Mouse (Mus musculus): ENCODE results near the gene BC049352. TPM values are rescaled to one million over a fixed set of nuclear protein-coding genes. Genes with fewer than 3 reads are reported as not detected.

The BC049352 gene
- 0.10 TPM in 1 of 2 replicates, not detected in the other for polyA plus RNA-seq (2015; fragmentation: Nextera tagmentation; extraction: Ambion mirVana)

DNA sequence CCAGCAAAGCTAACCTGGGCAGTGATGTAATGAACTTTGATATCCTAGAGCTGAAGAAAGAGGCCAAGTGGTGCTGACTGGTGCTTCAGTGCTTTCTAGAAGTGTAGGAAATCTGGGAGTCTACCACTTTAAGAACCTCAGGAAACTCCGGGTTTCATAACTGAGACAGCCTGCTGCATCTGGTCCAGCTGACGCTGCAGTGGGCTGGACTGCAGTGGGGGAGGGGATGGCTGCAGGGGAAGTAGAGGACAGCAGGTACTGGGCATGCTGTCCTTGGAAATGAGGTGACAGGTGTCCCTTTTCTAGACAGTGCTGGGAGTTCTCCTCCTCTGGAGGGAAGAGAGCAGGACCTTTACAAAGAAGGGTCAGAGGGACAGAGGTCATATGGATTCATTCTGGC, at the start of gene BC049352:
BC049352 (plus strand) TSS at position 238 of the 400 bp plus-strand sequence.
- H3K4me2 ChIP-seq: no peak within 1 kb of the TSS
- no peaks in the 10 kb centered on the region for H3K4me1 ChIP-seq
- 44% methylated on average over 2 of the region's 2 CpGs for WGBS
- no peaks in the 10 kb centered on the region for H3K27me3 ChIP-seq
- no peaks in the 10 kb centered on the region for H3K9me3 ChIP-seq (replicated peaks)
- no peak for ATAC-seq
- no peak within 1 kb of the TSS for H3K27ac ChIP-seq
- no peaks in the 10 kb centered on the region for H3K36me3 ChIP-seq (ENCODE audit: poor library complexity, severe bottlenecking)
- no peak within 1 kb of the TSS for H3K9ac ChIP-seq
- no peak within 1 kb of the TSS for H3K4me3 ChIP-seq

DNA sequence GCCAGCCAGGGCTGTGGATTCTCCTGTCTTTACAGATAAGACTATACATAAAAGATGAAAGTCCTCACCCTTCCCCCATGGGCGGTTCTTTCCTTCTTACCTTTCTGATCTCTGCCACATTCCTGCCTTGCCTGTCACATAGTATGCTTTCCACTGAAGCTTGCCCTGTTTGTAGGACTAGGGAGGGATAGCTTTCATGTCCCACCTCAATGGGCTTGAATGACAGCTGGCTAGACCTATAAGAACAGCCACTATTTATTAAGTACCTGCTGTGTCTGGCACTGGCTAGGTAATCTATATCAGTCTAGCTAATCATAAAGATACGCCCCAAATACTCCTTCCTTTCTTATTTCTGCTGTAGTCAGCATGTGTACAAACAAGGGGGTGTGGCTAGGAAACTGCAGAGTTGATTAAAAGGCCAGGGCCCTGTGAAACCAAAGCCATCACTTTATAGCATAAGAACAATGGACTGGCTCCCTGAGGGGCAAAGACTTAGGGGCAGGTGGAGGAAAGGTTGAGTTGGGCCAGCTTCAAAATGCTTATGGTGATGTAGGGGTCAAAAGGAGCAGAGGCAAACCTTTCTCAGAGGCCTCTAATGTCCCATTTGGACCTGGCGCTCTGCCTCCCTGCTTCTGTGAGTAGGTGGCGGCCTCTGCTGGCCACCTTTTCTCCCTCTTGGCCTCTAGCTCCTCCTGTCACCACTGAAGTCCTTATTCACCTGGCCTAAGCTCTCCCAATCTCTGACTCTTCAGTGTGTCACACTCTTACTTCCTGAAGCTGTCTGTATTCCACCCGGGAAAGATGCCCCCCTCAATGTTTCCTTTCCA, 48.1 kb upstream of the BC049352 start:
- WGBS: 26% methylated on average over 5 of the region's 5 CpGs

DNA sequence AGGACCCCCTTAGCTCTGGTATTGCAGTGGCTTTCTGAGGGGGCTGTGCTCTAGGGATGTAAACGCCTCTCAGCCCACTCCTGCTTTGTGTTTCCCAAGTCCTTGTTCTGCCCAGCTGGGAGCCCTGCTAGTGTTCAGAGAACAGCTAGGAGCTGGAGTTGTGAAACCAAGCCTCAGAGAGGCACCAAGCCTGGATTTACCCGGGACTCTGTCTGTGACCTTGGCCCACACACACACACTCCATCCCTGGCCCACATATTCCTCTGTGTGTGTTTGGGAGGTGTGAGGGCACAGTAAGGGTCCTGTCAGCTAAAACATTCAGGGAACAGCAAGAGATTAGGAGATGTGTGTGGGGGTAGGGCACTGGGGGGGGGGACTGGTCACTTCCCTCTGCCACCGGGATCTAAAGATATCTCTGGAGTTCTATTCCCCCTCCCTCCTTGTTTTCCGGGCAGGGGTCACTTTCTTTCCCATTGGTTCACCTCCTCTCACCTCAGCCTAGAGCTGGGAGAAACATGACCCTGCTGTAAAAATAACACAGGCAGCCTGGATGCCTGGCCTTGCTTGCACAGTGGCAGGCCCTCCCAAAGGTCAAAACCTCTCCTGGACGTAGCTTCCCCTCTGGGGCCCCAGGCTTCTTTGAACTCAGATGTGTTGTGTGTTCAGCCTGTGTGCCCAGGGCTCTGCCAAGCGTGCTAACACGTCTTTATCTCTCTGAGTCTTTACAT, 45.2 kb upstream of the BC049352 start:
- Histone ChIP-seq H3K9ac (no peak overlapping the region), H3K9me3 (replicated peaks) (no peaks in the 10 kb centered on the region), H3K27me3 (peaks cover 86% of the 10 kb centered on the region), H3K36me3 (ENCODE audit: poor library complexity, severe bottlenecking) (no peaks in the 10 kb centered on the region), H3K4me2 (no peak overlapping the region), H3K4me3 (no peak overlapping the region), H3K27ac (no peak overlapping the region), H3K4me1 (peaks cover 29% of the 10 kb centered on the region)
- no peak for ATAC-seq
- 18% methylated on average over 7 of the region's 7 CpGs for WGBS

More for the DNA sequence above, 48.1 kb upstream of the BC049352 start:
- Histone ChIP-seq H3K36me3 (ENCODE audit: poor library complexity, severe bottlenecking) (no peaks in the 10 kb centered on the region), H3K27me3 (peaks cover 70% of the 10 kb centered on the region), H3K4me2 (no peak overlapping the region), H3K4me3 (no peak overlapping the region), H3K9me3 (replicated peaks) (no peaks in the 10 kb centered on the region), H3K4me1 (peaks cover 14% of the 10 kb centered on the region), H3K27ac (no peak overlapping the region), H3K9ac (no peak overlapping the region)
- ATAC-seq: no peak

DNA sequence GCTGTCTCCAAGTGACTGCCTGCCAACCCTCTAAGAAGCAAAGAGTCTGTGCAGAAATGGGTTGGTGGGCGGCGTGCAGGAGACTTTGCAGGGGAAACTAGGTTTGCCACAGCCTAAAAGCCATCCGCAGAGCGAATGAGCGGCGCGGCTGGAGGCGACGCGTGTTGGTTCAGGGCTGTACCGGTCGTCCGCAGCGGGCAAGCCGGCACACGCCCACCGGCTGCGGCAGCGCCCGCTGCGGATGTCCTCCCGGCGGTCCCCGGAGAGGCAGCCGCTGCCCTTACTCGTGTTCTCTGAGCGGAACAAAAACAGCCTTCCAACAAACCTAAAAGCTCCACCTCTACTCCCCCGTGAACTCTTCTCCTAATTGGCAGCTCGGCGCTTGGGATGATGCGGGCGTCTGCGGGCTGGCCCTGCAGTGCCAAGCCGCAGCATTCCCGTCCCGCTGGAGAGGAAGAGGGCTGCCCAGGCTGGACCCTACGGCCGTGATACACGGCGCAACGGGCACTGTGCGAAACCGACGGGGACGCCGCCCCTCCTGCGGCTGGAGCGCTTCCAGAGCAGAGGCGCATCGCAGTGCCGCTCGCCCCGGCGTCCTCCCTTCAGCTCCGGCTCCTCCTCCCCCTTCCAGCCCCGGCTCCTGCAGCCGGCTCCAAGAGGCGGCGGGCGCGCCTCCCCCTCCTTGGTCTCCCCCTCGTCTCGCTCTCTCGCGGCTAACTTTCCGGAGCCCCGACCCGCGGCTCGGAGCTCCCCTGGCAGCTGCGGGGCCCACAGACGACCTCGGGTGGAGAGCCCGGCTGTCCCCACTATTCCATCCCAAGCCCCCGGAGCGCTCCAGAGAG, 43.4 kb upstream of the BC049352 start, which contains the start of gene Scn4b:
Scn4b (plus strand) TSS at position 205 of the 842 bp plus-strand sequence.
- H3K27ac ChIP-seq: no peak within 1 kb of the TSS
- H3K4me1 ChIP-seq: peaks cover 30% of the 10 kb centered on the region
- H3K9ac ChIP-seq: peak within 1 kb of the TSS; percentile 59
- peaks cover 93% of the 10 kb centered on the region for H3K27me3 ChIP-seq
- no peaks in the 10 kb centered on the region for H3K36me3 ChIP-seq (ENCODE audit: poor library complexity, severe bottlenecking)
- ATAC-seq: peak; percentile 67; the same call in 1 of the 2 replicates
- H3K4me2 ChIP-seq: peak within 1 kb of the TSS; percentile 86
- peak within 1 kb of the TSS; percentile 50 for H3K4me3 ChIP-seq
- under 1% methylated on average over 76 of the region's 76 CpGs for WGBS
- no peaks in the 10 kb centered on the region for H3K9me3 ChIP-seq (replicated peaks)

DNA sequence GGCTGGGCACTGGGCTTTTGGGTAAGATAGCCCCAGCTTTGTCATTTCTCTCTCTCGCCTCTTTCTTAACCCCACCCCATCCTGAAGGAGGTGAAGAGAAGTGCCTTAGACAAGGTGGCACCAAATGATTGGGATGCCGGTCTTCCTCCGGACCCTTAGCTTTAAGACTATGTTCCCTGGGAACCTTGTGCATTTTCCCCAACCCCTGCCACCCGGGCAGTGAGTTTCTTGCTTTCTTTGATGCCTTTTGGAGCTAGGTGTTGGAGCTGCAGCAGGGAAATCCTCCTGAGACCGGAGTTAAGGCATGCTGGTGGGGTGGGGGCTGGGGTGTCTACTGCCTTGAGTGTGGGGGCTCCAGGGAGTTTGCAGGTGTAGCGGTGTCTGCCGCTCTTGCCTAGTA, 42.7 kb upstream of the BC049352 start:
- WGBS: under 1% methylated on average over 7 of the region's 7 CpGs
- no peak for ATAC-seq
- H3K4me3 ChIP-seq: peak overlapping the region; percentile 50

DNA sequence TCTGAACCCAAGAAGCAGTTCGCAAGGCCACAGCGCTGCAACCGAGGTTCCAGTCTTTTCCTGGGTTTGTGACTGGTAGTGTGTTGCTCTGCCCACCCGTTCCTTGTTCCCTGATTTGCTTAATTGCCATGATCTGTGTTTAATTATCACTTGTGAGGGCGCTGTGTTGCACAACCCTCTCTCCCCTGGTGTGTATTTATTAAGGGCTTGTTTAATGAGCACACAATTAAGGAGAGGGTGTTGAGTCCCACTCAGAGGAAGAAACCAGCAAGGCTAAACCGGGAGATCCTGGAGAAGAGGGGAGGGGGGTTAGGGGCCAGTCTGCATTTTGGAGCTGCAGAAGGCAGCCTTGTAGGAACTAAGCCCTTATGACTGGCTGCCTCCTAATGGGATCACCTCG, 40.9 kb upstream of the BC049352 start:
- no peaks in the 10 kb centered on the region for H3K36me3 ChIP-seq (ENCODE audit: poor library complexity, severe bottlenecking)
- H3K9ac ChIP-seq: no peak overlapping the region
- no peak overlapping the region for H3K4me2 ChIP-seq
- H3K9me3 ChIP-seq (replicated peaks): no peaks in the 10 kb centered on the region
- no peak overlapping the region for H3K4me3 ChIP-seq
- H3K4me1 ChIP-seq: peaks cover 36% of the 10 kb centered on the region
- ATAC-seq: no peak
- peaks cover 94% of the 10 kb centered on the region for H3K27me3 ChIP-seq
- 20% methylated on average over 7 of the region's 7 CpGs for WGBS
- no peak overlapping the region for H3K27ac ChIP-seq

More for the DNA sequence above, 42.7 kb upstream of the BC049352 start:
- Histone ChIP-seq H3K27ac (no peak overlapping the region), H3K9ac (0 out of 2 replicates have a peak overlapping the region, but pooled peaks have one; percentile 59), H3K4me2 (peak overlapping the region; percentile 86), H3K4me1 (peaks cover 30% of the 10 kb centered on the region), H3K9me3 (replicated peaks) (no peaks in the 10 kb centered on the region), H3K36me3 (ENCODE audit: poor library complexity, severe bottlenecking) (no peaks in the 10 kb centered on the region), H3K27me3 (peaks cover 94% of the 10 kb centered on the region)

DNA sequence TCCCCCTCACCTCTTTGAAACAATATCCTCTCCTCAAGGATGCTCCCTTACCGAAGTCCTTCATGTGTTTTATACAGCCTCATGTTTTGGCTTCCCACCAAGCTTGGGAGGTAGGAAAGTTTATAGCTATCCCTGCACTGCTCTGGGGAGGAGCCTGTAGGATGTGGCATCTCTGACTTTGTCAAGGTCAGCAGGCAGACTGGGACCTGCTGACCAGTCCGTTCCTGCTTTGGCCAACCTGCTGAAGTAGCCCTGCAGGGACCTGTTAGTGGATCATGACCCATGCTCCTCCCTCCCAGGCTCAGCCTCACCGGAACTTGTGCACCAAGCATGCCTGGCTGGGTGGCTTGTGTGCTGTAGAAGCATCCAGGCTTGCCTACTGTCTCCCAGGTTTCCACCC, 39.1 kb upstream of the BC049352 start:
- Histone ChIP-seq H3K9me3 (replicated peaks) (no peaks in the 10 kb centered on the region), H3K4me3 (no peak overlapping the region), H3K36me3 (ENCODE audit: poor library complexity, severe bottlenecking) (no peaks in the 10 kb centered on the region), H3K4me1 (peaks cover 37% of the 10 kb centered on the region), H3K4me2 (no peak overlapping the region), H3K27ac (no peak overlapping the region), H3K27me3 (peaks cover 93% of the 10 kb centered on the region), H3K9ac (no peak overlapping the region)
- no peak for ATAC-seq
- 64% methylated on average over 3 of the region's 3 CpGs for WGBS

DNA sequence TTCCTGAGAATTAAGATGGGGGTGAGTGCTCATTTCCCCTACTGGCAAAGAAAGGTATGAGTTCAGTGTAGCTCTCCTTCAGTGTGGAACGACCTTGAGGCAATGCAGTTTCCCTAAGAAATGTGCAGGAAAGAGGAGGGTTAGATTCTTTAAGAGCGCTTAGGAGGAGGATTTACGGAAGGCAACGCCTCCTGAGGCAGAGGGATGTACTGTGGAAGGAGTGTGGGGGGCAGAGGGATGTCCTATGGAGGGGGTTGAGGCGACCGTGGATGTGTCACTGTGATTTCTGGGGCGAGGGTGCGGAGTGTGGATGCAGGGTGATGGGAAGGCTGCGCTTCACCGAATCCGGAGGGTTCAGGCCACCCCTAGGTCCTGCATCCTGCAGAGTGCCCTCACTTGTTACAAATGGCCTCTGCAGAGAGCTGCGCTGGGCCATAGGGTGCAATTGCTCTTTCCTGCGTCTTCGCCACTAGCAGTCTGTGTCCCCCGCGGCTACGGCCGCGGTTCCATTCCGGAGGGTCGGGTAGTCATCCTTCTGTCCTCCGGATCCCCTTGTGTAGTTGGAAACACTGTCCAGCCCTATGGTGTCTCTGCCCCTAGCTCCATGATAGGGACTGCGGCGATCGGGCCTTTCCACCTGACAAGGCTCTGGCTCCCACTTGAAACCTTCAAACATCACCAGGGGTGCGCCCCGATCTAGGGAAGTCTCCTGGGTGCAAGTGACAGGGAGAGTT, 36.1 kb upstream of the BC049352 start:
- Histone ChIP-seq H3K27ac (no peak overlapping the region), H3K4me2 (peak overlapping the region; percentile 67), H3K36me3 (ENCODE audit: poor library complexity, severe bottlenecking) (no peaks in the 10 kb centered on the region), H3K9me3 (replicated peaks) (no peaks in the 10 kb centered on the region), H3K9ac (peak overlapping the region; percentile 58), H3K4me1 (peaks cover 17% of the 10 kb centered on the region), H3K27me3 (peaks cover 77% of the 10 kb centered on the region), H3K4me3 (peak overlapping the region; percentile 32)
- 0 out of 2 replicates have a peak, but pooled peaks have one; percentile 8 for ATAC-seq
- WGBS: 4% methylated on average over 27 of the region's 27 CpGs

DNA sequence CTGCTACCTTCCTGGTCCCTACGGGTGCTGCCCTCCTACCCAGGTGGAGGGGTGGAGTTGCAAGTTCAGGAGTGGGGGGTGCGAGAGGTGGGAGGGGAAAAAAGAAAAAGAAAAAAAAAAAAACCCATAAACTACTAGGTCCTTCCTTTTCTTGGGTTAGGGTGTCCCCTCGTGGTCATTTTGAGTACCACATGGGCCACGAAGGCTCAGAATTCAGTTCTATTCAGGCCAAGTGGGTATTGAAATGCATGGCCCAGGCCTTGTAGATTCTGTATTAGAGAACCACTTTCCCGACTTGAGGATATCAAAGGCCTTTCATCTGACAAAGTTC, 35.6 kb upstream of the BC049352 start:
- Histone ChIP-seq H3K4me1 (peaks cover 12% of the 10 kb centered on the region), H3K27me3 (peaks cover 82% of the 10 kb centered on the region)

DNA sequence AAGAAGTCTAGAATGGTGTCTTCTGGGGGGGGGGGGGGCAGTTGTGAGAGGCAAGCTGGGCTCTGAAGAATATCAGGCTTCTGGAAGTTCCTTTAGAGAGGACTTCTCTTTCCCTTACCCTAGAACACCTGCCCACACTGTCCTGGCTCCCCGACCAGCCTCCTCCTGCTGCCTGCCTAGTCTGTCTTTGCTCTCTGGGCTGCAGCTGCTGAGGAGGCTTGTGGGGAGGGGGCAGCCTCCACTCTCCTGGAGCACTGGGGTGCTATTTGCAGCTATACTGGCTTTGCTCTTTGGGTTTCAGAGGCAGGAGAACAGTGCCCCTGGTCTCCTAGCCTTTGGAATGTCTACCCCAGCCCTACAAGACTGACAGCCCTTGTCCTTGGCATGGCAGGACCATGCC, 30.9 kb upstream of the BC049352 start:
- Histone ChIP-seq H3K4me1 (peaks cover 2% of the 10 kb centered on the region; the same call in 1 of the 2 replicates), H3K4me2 (no peak overlapping the region), H3K27me3 (peaks cover 38% of the 10 kb centered on the region), H3K27ac (no peak overlapping the region), H3K4me3 (no peak overlapping the region), H3K9ac (no peak overlapping the region), H3K36me3 (ENCODE audit: poor library complexity, severe bottlenecking) (no peaks in the 10 kb centered on the region), H3K9me3 (replicated peaks) (no peaks in the 10 kb centered on the region)
- 62% methylated on average over 1 of the region's 1 CpGs for WGBS
- no peak for ATAC-seq

More for the DNA sequence above, 35.6 kb upstream of the BC049352 start:
- 0% methylated on average over 5 of the region's 5 CpGs for WGBS
- Histone ChIP-seq H3K36me3 (ENCODE audit: poor library complexity, severe bottlenecking) (no peaks in the 10 kb centered on the region), H3K9me3 (replicated peaks) (no peaks in the 10 kb centered on the region), H3K9ac (peak overlapping the region; percentile 58), H3K4me2 (peak overlapping the region; percentile 67), H3K27ac (no peak overlapping the region), H3K4me3 (peak overlapping the region; percentile 32)
- ATAC-seq: no peak

DNA sequence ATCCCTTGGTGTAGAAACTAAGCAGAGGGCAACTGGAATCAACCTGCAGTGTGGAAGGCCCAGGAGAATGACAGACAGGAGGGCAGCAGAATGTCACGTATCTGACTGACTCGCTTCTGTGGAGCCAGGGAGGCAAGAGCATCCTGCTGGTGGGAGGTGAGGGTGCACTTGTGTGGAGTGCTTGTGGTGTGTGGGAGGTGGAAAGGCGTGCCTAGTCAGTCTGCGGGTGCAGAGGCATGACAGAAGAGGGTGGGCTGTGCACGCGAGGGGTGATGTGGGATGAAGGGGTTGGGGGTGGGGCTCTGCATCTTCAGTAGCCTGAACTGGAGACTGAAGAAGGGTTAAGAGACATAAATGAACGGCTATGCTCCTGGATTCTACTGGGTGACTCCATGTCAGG, 28.4 kb upstream of the BC049352 start:
- Histone ChIP-seq H3K4me2 (no peak overlapping the region), H3K36me3 (ENCODE audit: poor library complexity, severe bottlenecking) (no peaks in the 10 kb centered on the region), H3K27me3 (peaks cover 21% of the 10 kb centered on the region), H3K9me3 (replicated peaks) (no peaks in the 10 kb centered on the region), H3K4me1 (no peaks in the 10 kb centered on the region), H3K27ac (no peak overlapping the region), H3K9ac (no peak overlapping the region), H3K4me3 (no peak overlapping the region)
- ATAC-seq: no peak
- WGBS: 77% methylated on average over 7 of the region's 7 CpGs
